Mouse (Mus musculus) kidney, adult 2 months (tissue): Measurements from ENCODE around the gene A930002H24Rik. TPM values are rescaled to one million over a fixed set of nuclear protein-coding genes. Genes with fewer than 3 reads are reported as not detected.
"Not testable (repeated sequence)": the region's sequence is repeated elsewhere in the genome, so short reads cannot be mapped to it uniquely, and the experiment has no call there.

Experiments
- DNase-seq: peaks from one replicate; pipeline ENCODE4 v3.0.0; 2021
- H3K27ac ChIP-seq: fragments of 200-500 bp; 2 replicates; pipeline ENCODE4 v1.5.1; 2012; ENCODE audit warnings: low read depth, low read length, control low read depth, inconsistent platforms; ENCODE audit not compliant: insufficient read depth
- H3K27me3 ChIP-seq: fragments of 200-500 bp; replicated peaks from 2 replicates; pipeline ENCODE4 v1.6.1; 2012; ENCODE audit warnings: mild to moderate bottlenecking, moderate library complexity, low read length, inconsistent platforms; ENCODE audit not compliant: control insufficient read depth, insufficient read depth
- H3K36me3 ChIP-seq: fragments of 200-500 bp; 2 replicates; pipeline ENCODE4 v1.6.1; 2012; ENCODE audit warnings: mild to moderate bottlenecking, moderate library complexity, low read length, inconsistent platforms; ENCODE audit not compliant: control insufficient read depth, insufficient read depth
- H3K4me1 ChIP-seq: fragments of 200-500 bp; 2 replicates; pipeline ENCODE4 v1.6.1; 2011; ENCODE audit warnings: low read length; ENCODE audit not compliant: control insufficient read depth, insufficient read depth
- H3K4me3 ChIP-seq: fragments of 200-500 bp; 2 replicates; pipeline ENCODE4 v1.5.1; 2011; ENCODE audit warnings: mild to moderate bottlenecking, low read depth, low read length, control low read depth; ENCODE audit not compliant: insufficient read depth
- CTCF ChIP-seq: fragments of 200-500 bp; conservative IDR thresholded peaks from 2 replicates; pipeline ENCODE4 v1.5.1; 2011; ENCODE audit warnings: low read depth, mild to moderate bottlenecking, control low read depth, low read length, moderate library complexity, mixed read lengths; ENCODE audit not compliant: insufficient read depth, insufficient read length
- POLR2A ChIP-seq: fragments of 200-500 bp; IDR thresholded peaks from one replicate; pipeline ENCODE4 v1.6.1; 2011; ENCODE audit warnings: low read depth, low read length, control low read depth
- WGBS: fragments of 180-500 bp; shearing (Covaris S2); methylation state at CpG from one replicate; pipeline ENCODE4 v1.1.7; 2018; 5-methylcytosine and 5-hydroxymethylcytosine counted together
- polyA plus RNA-seq: library from polyadenylated mRNA; depleted of rRNA; stranded (reverse); fragments of >200 nt; gene quantifications from 2 replicates; pipeline ENCODE4 v1.2.3, GENCODE M21; 2012

A930002H24Rik gene
- polyA plus RNA-seq, 1 experiment, result 0.55 TPM

- H3K27me3 ChIP-seq, result no peaks in the 10 kb centered on the region; the same call in 1 of the 2 replicates
- 94% methylated on average over 9 of the region's 9 CpGs for WGBS
- H3K36me3 ChIP-seq, result no peaks in the 10 kb centered on the region
- DNase-seq, result no peak
- no peak overlapping the region for H3K4me3 ChIP-seq
- H3K27ac ChIP-seq, result no peak overlapping the region
- H3K4me1 ChIP-seq, result no peaks in the 10 kb centered on the region
- TF ChIP-seq CTCF, result no peak
- TF ChIP-seq POLR2A, result no peak
Observed at GRCm38 (mm10) chr17:63850016-63850415, 13.6 kb downstream of the A930002H24Rik start.

DNA sequence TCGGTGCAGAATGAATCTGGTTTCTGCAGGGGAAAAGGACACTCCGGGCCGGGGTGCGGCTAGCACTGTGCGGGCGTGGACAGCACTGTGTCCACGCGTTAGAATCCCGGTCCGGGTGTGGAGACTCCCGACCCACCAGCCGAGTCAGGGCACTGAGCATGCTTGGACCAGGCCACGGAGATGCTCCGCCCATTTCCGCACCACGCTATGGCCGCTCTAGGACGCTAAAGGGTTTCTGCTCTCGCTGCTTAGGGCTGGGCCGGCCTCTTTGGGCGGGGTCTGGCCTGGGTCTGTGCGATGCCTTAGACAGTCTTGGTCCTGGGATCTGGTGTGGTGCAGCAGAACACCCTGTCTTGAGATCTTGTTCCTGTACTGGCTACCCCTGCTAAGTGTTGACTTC, 14.0 kb downstream of the A930002H24Rik start:
- no peak for TF ChIP-seq CTCF
- TF ChIP-seq POLR2A, result peak; percentile 29
- H3K27ac ChIP-seq, result peak overlapping the region; percentile 36; the same call in 1 of the 2 replicates
- peak overlapping the region; percentile 86 for H3K4me3 ChIP-seq
- H3K27me3 ChIP-seq, result no peaks in the 10 kb centered on the region; the same call in 1 of the 2 replicates
- peak; percentile 90 for DNase-seq
- 1% methylated on average over 22 of the region's 22 CpGs for WGBS
- no peaks in the 10 kb centered on the region for H3K4me1 ChIP-seq
- no peaks in the 10 kb centered on the region for H3K36me3 ChIP-seq

DNA sequence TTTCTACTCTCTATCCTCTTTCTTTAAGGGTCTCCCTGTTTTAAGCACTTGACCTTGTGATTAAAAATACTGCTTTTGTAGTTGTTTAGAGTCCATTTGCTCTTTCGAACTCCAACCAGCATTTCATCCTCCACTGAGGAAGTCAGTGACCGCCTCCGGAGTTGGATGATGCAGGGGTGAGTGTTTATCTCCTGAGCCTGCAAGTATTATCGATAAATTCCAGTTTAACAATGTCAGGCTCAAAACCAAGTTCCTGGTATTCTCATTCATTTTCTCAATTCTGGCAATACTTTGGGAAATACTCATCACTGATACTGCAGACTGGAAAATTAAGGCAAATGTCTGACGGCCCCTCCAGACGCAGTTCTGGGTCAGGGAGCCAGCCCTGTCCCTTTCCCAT, 14.4 kb downstream of the A930002H24Rik start:
- Histone ChIP-seq H3K27me3 (no peaks in the 10 kb centered on the region; the same call in 1 of the 2 replicates), H3K36me3 (no peaks in the 10 kb centered on the region), H3K4me3 (peak overlapping the region; percentile 86), H3K27ac (peak overlapping the region; percentile 36; the same call in 1 of the 2 replicates), H3K4me1 (no peaks in the 10 kb centered on the region)
- TF ChIP-seq CTCF, result no peak
- TF ChIP-seq POLR2A, result no peak
- DNase-seq, result no peak
- 2% methylated on average over 6 of the region's 6 CpGs for WGBS

- not testable (repeated sequence) for DNase-seq, H3K27ac ChIP-seq, H3K4me3 ChIP-seq, H3K27me3 ChIP-seq, H3K36me3 ChIP-seq, H3K4me1 ChIP-seq
- WGBS, result 99% methylated on average over 3 of the region's 3 CpGs
Observed at GRCm38 (mm10) chr17:63845766-63846165, 17.8 kb downstream of the A930002H24Rik start.

GRCm38 (mm10) chr17:63844936-63845335, 18.7 kb downstream of the A930002H24Rik start:
- no peaks in the 10 kb centered on the region for H3K4me1 ChIP-seq
- WGBS, result 54% methylated on average over 5 of the region's 5 CpGs
- no peak overlapping the region for H3K27ac ChIP-seq
- TF ChIP-seq POLR2A, result no peak
- TF ChIP-seq CTCF, result no peak
- H3K27me3 ChIP-seq, result no peaks in the 10 kb centered on the region; the same call in 1 of the 2 replicates
- H3K4me3 ChIP-seq, result no peak overlapping the region
- H3K36me3 ChIP-seq, result no peaks in the 10 kb centered on the region
- DNase-seq, result no peak

DNA sequence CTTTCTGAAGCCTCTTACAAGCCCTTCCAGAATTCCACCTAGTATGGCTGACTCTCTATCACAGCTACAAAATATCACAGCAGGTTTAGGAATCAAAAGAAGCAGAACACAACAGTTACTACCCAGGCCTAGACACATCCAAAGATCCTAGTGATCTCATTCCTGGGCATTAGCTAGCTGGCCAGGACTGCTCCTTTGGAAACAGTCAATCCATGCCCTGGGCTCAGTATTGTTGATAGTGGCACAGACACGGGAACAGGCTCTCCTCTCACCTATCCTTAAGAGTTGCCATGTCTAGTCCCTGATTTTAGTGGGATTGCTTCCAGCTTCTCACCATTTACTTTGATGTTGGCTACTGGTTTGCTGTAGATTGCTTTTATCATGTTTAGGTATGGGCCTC, 21.4 kb downstream of the A930002H24Rik start:
- no peak for TF ChIP-seq CTCF
- no peak for TF ChIP-seq POLR2A
- H3K27ac ChIP-seq, result no peak overlapping the region
- H3K4me1 ChIP-seq, result no peaks in the 10 kb centered on the region
- no peak overlapping the region for H3K4me3 ChIP-seq
- no peaks in the 10 kb centered on the region; the same call in 1 of the 2 replicates for H3K27me3 ChIP-seq
- 90% methylated on average over 1 of the region's 1 CpGs for WGBS
- no peak for DNase-seq
- no peaks in the 10 kb centered on the region for H3K36me3 ChIP-seq

DNA sequence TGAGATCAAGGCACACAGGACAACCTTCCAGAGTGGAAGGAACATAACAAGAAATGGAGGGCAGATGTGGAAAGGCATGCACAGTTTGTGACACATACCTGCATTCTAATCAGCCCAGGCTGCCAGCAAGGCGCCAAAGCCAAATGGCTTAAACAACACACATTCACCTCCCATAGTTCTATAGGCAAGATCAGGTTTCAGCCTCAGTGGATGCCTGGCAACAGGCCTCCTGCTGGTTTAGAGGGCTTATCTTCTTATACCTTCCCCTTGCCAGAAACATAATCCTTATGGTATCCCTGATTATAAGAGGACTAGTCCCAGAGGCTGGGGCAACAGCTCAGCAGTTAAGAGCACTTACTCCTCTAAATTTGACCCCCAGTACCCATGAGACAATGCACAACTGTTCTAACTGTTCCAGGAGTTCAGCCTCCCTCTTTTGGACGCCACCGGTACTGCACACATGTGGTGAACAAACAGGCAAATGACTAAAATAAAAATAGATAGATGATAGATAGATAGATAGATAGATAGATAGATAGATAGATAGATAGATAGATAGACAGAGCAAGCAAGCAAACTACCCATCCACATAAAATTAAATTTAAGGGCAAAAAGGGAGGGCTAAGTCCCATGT, 23.8 kb downstream of the A930002H24Rik start:
- WGBS, result 89% methylated on average over 3 of the region's 3 CpGs

More for the DNA sequence above, 23.8 kb downstream of the A930002H24Rik start:
- Histone ChIP-seq H3K27me3 (no peaks in the 10 kb centered on the region), H3K27ac (no peak overlapping the region), H3K4me1 (no peaks in the 10 kb centered on the region), H3K36me3 (no peaks in the 10 kb centered on the region), H3K4me3 (no peak overlapping the region)
- TF ChIP-seq CTCF (no peak), POLR2A (no peak)
- DNase-seq, result no peak
